Mouse (Mus musculus): ENCODE data around the gene Atp6v1g2. TPM values are rescaled to one million over a fixed set of nuclear protein-coding genes. Genes with fewer than 3 reads are reported as not detected.

The Atp6v1g2 gene
- polyA plus RNA-seq, 1 experiment: 1.4 TPM

- no peak for TF ChIP-seq MYOG (IDR thresholded peaks at IDR 0.05; ENCODE audit: control insufficient read depth, extremely low read depth, insufficient read length)
- no peak for TF ChIP-seq MAX (IDR thresholded peaks at IDR 0.05)
- no peak for TF ChIP-seq MYOD1 (IDR thresholded peaks at IDR 0.05; ENCODE audit: control insufficient read depth, insufficient read length, low read depth)
- no peak for TF ChIP-seq USF1 (IDR thresholded peaks at IDR 0.05; ENCODE audit: low read depth)
- TF ChIP-seq FOSL1 (IDR thresholded peaks at IDR 0.05; ENCODE audit: insufficient read depth, low read length, poor library complexity, severe bottlenecking): no peak
- no peak for TF ChIP-seq CEBPB (IDR thresholded peaks at IDR 0.05; ENCODE audit: low read depth)
- no peak for TF ChIP-seq CTCF (IDR thresholded peaks at IDR 0.05; ENCODE audit: control insufficient read depth, insufficient read depth, insufficient read length)
- H3K79me3 ChIP-seq (ENCODE audit: low read depth): no peaks in the 10 kb centered on the region
- H3ac ChIP-seq (ENCODE audit: control insufficient read depth, insufficient read length, low read depth): no peak overlapping the region
- no peaks in the 10 kb centered on the region for H3K36me3 ChIP-seq (ENCODE audit: control insufficient read depth, insufficient read depth)
- H3K27me3 ChIP-seq (ENCODE audit: control insufficient read depth, insufficient read depth, insufficient read length): no peaks in the 10 kb centered on the region
- no peaks in the 10 kb centered on the region for H3K79me2 ChIP-seq (ENCODE audit: control insufficient read depth, insufficient read depth)
- H3K4me3 ChIP-seq (ENCODE audit: insufficient read depth, poor library complexity, severe bottlenecking): no peak overlapping the region
Measured at GRCm38 (mm10) chr17:35272249-35272648, 38.8 kb downstream of the Atp6v1g2 start.

DNA sequence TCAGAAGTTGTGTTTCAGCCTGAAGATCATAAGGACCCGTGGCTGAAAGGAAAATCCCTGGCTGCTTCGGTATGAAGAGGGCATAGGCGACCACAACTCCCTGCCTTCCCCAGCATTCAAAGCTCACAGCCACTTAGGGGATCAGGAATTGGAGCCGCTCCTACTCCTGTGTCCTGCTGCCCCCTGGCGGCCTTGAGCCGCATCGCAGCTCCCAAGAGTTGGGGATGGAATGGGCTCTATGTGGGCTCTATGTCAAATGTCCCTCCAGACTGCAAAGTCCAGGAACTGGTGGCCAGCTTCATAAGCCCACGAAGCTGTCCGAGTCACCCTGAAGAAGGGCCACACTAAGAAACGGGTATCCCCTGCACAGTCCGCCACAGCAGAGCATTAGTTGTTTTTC is 41.3 kb downstream of the Atp6v1g2 start:
- Histone ChIP-seq H3K36me3 (ENCODE audit: control insufficient read depth, insufficient read depth) (no peaks in the 10 kb centered on the region), H3K79me2 (ENCODE audit: control insufficient read depth, insufficient read depth) (no peaks in the 10 kb centered on the region), H3K4me3 (ENCODE audit: insufficient read depth, poor library complexity, severe bottlenecking) (no peak overlapping the region), H3K27me3 (ENCODE audit: control insufficient read depth, insufficient read depth, insufficient read length) (no peaks in the 10 kb centered on the region), H3K79me3 (ENCODE audit: low read depth) (no peaks in the 10 kb centered on the region), H3ac (ENCODE audit: control insufficient read depth, insufficient read length, low read depth) (no peak overlapping the region)
- no peak for TF ChIP-seq MYOD1 (IDR thresholded peaks at IDR 0.05; ENCODE audit: control insufficient read depth, insufficient read length, low read depth)
- TF ChIP-seq USF1 (IDR thresholded peaks at IDR 0.05; ENCODE audit: low read depth): no peak
- no peak for TF ChIP-seq MAX (IDR thresholded peaks at IDR 0.05)
- TF ChIP-seq CEBPB (IDR thresholded peaks at IDR 0.05; ENCODE audit: low read depth): no peak
- TF ChIP-seq CTCF (IDR thresholded peaks at IDR 0.05; ENCODE audit: control insufficient read depth, insufficient read depth, insufficient read length): no peak

DNA sequence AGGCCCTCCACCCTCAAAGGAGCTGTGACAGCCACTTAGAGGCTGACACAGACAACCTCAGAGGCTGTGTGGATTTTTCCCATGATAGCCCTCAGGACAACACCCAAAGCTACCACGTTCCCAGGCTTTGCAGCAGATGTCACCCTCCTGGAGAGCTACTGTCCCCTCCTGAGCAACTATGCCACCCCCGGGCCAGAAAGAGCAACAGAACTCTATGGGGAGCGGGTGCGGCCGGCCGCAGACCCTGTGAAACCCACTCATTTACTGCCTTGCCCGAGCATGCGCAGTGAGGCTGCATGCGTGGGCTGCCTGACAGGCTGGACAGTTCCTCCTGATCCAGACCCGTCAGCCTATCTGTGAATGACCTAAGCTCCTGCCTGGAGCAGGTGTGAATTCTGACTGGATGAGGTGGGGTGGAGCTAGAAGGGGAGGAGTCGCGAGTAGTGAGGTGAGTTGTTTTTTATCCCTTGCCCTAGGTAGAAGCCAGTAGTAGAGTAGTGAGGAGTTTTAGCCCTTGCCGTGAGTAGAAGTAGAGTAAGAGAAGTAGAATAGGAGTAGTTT is 42.9 kb downstream of the Atp6v1g2 start:
- no peak overlapping the region for H3K4me3 ChIP-seq (ENCODE audit: insufficient read depth, poor library complexity, severe bottlenecking)
- no peak for TF ChIP-seq MAX (IDR thresholded peaks at IDR 0.05)
- no peak for TF ChIP-seq CTCF (IDR thresholded peaks at IDR 0.05; ENCODE audit: control insufficient read depth, insufficient read depth, insufficient read length)
- no peak for TF ChIP-seq CEBPB (IDR thresholded peaks at IDR 0.05; ENCODE audit: low read depth)
- no peak for TF ChIP-seq MYOG (IDR thresholded peaks at IDR 0.05; ENCODE audit: control insufficient read depth, extremely low read depth, insufficient read length)

DNA sequence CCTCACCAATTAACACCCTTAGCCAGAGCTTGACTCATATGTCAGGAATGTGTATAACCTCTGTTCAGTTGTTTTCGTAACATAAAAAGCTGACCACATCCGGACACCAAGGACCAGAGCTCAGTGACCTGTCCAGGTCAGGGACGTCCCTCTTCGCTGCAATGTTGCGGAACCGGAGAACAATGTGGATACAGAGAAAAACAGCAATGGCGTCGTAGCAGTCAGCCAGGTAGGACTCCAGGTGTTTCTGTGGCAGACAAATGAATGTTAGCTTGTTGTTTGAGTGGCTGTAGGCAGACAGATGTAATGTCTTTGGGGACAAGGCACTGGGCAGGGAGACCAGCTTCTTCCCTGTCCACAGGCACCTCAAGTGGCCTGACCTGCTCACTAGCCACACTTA is 44.6 kb downstream of the Atp6v1g2 start:
- Histone ChIP-seq H3K27me3 (ENCODE audit: control insufficient read depth, insufficient read depth, insufficient read length) (peaks cover 4% of the 10 kb centered on the region), H3K79me3 (ENCODE audit: low read depth) (no peaks in the 10 kb centered on the region), H3ac (ENCODE audit: control insufficient read depth, insufficient read length, low read depth) (no peak overlapping the region), H3K36me3 (ENCODE audit: control insufficient read depth, insufficient read depth) (no peaks in the 10 kb centered on the region), H3K4me3 (ENCODE audit: insufficient read depth, poor library complexity, severe bottlenecking) (no peak overlapping the region), H3K79me2 (ENCODE audit: control insufficient read depth, insufficient read depth) (no peaks in the 10 kb centered on the region)
- TF ChIP-seq CEBPB (IDR thresholded peaks at IDR 0.05; ENCODE audit: low read depth): no peak
- no peak for TF ChIP-seq MYOG (IDR thresholded peaks at IDR 0.05; ENCODE audit: control insufficient read depth, extremely low read depth, insufficient read length)
- TF ChIP-seq MYOD1 (IDR thresholded peaks at IDR 0.05; ENCODE audit: control insufficient read depth, insufficient read length, low read depth): no peak
- no peak for TF ChIP-seq CTCF (IDR thresholded peaks at IDR 0.05; ENCODE audit: control insufficient read depth, insufficient read depth, insufficient read length)
- TF ChIP-seq MAX (IDR thresholded peaks at IDR 0.05): no peak

More for the DNA sequence above, 42.9 kb downstream of the Atp6v1g2 start:
- Histone ChIP-seq H3K79me2 (ENCODE audit: control insufficient read depth, insufficient read depth) (no peaks in the 10 kb centered on the region), H3ac (ENCODE audit: control insufficient read depth, insufficient read length, low read depth) (no peak overlapping the region), H3K27me3 (ENCODE audit: control insufficient read depth, insufficient read depth, insufficient read length) (no peaks in the 10 kb centered on the region), H3K79me3 (ENCODE audit: low read depth) (no peaks in the 10 kb centered on the region), H3K36me3 (ENCODE audit: control insufficient read depth, insufficient read depth) (no peaks in the 10 kb centered on the region)

DNA sequence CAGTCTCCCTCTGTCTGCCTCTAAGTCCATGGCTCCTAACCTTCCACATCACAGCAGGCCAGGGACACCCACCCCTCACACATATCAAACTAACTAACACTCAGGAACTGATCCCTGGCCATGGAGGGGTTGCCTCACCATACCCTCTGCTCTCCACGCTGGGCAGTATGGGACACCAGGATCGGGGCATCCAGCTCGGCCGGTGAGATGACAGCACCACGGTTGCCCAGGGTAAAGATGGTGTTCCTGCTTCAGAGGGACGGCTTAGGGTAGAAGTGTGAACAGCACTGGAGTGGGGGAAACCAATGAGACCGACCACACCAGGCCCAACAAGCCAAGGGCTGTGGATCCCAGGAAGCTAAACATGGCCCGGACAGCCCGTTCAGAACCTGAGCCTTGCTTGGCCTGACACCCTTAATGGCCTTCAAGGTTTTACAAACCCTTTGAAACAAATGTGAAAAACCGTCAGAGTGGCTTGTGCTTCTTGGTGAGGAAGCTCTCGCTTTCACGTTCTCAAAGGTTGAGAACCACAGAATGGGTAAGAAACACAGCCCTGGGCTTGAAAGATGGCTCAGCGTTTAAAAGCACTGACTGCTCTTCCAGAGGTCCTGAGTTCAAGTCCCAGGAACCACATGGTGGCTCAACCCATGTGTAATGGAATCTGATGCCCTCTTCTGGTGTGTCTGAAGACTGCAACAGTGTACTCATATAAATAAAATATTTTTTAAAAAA is 45.7 kb downstream of the Atp6v1g2 start:
- H3K27me3 ChIP-seq (ENCODE audit: control insufficient read depth, insufficient read depth, insufficient read length): peaks cover 4% of the 10 kb centered on the region
- no peak overlapping the region for H3ac ChIP-seq (ENCODE audit: control insufficient read depth, insufficient read length, low read depth)
- TF ChIP-seq FOSL1 (IDR thresholded peaks at IDR 0.05; ENCODE audit: insufficient read depth, low read length, poor library complexity, severe bottlenecking) (no peak), CTCF (IDR thresholded peaks at IDR 0.05; ENCODE audit: control insufficient read depth, insufficient read depth, insufficient read length) (no peak), MYOG (IDR thresholded peaks at IDR 0.05; ENCODE audit: control insufficient read depth, extremely low read depth, insufficient read length) (no peak), MYOD1 (IDR thresholded peaks at IDR 0.05; ENCODE audit: control insufficient read depth, insufficient read length, low read depth) (no peak), MAX (IDR thresholded peaks at IDR 0.05) (no peak), CEBPB (IDR thresholded peaks at IDR 0.05; ENCODE audit: low read depth) (no peak), USF1 (IDR thresholded peaks at IDR 0.05; ENCODE audit: low read depth) (no peak)
- no peaks in the 10 kb centered on the region for H3K79me2 ChIP-seq (ENCODE audit: control insufficient read depth, insufficient read depth)
- no peaks in the 10 kb centered on the region for H3K36me3 ChIP-seq (ENCODE audit: control insufficient read depth, insufficient read depth)
- H3K79me3 ChIP-seq (ENCODE audit: low read depth): no peaks in the 10 kb centered on the region
- H3K4me3 ChIP-seq (ENCODE audit: insufficient read depth, poor library complexity, severe bottlenecking): no peak overlapping the region

- H3K4me3 ChIP-seq (ENCODE audit: insufficient read depth, poor library complexity, severe bottlenecking): no peak overlapping the region
- H3K79me3 ChIP-seq (ENCODE audit: low read depth): no peaks in the 10 kb centered on the region
- peaks cover 7% of the 10 kb centered on the region for H3K27me3 ChIP-seq (ENCODE audit: control insufficient read depth, insufficient read depth, insufficient read length)
- no peaks in the 10 kb centered on the region for H3K36me3 ChIP-seq (ENCODE audit: control insufficient read depth, insufficient read depth)
- TF ChIP-seq FOSL1 (IDR thresholded peaks at IDR 0.05; ENCODE audit: insufficient read depth, low read length, poor library complexity, severe bottlenecking) (no peak), MYOD1 (IDR thresholded peaks at IDR 0.05; ENCODE audit: control insufficient read depth, insufficient read length, low read depth) (no peak)
- H3ac ChIP-seq (ENCODE audit: control insufficient read depth, insufficient read length, low read depth): no peak overlapping the region
- no peaks in the 10 kb centered on the region for H3K79me2 ChIP-seq (ENCODE audit: control insufficient read depth, insufficient read depth)
Measured at GRCm38 (mm10) chr17:35280276-35280675, 46.8 kb downstream of the Atp6v1g2 start.
